Mouse (Mus musculus) layer of hippocampus, postnatal 25 days (tissue): ENCODE data around the gene Cntnap2. TPM values are rescaled to one million over a fixed set of nuclear protein-coding genes. Genes with fewer than 3 reads are reported as not detected.
"Not testable (repeated sequence)": the region's sequence is repeated elsewhere in the genome, so short reads cannot be mapped to it uniquely, and the experiment has no call there.

Experiments
- DNase-seq, 2 experiments: peaks; one replicate each; pipeline ENCODE4 v3.0.0; 2022; ENCODE audit warnings: mixed read lengths in 2 of 2, low spot score in 1 of 2; ENCODE audit errors: extremely low spot score in 1 of 2
- total RNA-seq, 2 experiments: library from RNA; stranded (reverse); gene quantifications; 2 replicates each; pipeline ENCODE4 v1.2.3; 2021

The Cntnap2 gene
- total RNA-seq, 2 experiments from 2014 or later, result 125 to 139 TPM

DNA sequence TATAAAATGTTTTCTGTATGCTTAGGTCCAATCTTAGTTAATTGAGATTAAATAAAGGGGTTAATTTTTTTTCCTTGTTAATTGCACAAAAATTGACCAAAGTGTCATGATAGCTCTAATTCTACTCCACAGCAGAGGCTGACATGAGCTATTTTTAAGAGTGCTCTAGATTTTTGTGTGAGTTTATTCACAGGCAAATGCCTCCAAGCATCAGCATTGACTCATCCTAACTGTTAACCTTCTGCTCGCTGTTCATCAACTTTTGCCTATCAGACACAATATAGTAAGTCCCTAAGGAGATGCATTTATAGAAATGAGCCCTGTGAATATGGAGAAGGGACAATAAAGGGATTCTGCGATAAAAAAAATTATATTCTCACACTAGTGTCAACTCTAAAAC, 1138.1 kb downstream of the Cntnap2 start:
- no peak for DNase-seq

DNA sequence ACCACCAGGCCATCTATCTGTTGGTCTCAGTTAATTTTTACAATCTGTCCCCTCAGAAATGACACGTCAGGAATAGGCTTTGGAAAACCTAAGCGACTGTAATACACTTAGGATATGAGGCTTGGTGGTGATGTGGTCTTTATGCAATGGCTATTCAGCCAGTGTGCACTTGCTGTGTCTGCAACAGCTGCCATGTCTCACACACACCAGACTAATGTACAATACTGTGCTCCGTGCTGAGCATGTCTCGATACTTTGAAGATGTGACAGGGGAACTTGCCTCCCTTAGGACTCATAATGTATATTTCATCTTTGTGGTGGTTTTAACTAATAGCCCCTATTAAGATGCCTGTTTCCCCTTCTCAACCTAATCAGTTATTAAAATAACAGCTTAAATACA, 1142.7 kb downstream of the Cntnap2 start:
- DNase-seq, result no peak

DNA sequence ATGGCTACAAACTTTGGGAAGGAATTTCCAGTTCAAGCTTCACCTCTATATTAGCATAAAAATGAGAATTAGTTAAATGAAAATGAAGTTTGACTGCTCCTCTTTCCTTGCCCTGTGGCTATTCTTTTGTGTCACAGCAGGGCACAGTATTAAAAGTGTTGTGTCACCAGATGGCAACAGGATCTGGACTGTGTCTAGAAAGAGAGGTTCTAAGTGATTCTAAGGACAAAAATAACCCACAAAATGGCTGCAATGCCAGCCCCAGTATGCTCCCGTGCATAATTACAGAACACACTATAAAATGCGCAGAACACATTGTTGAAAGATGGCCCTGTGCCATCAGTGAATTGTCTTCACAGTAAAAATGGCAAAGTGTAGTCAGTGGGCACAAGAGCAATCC, 1146.4 kb downstream of the Cntnap2 start:
- DNase-seq, result no peak

DNA sequence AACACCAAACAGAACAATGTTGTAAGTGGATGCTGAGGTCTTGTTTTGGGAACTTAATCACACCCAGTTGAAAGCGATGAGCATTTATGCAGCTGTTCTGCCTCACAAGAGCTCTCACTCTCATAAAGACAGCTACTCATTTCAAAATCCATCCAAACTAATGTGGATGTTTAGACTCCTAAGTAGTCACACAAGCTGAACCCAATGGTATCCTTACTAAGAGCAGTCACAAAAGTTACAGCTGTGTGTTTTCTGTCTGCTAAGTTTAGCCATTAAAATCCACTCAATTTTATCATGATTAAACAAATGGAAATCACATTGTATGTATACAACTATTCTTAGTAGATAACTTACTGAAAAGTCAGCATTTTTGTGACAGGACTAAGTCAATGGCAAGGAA, 1173.7 kb downstream of the Cntnap2 start:
- DNase-seq, result no peak

DNA sequence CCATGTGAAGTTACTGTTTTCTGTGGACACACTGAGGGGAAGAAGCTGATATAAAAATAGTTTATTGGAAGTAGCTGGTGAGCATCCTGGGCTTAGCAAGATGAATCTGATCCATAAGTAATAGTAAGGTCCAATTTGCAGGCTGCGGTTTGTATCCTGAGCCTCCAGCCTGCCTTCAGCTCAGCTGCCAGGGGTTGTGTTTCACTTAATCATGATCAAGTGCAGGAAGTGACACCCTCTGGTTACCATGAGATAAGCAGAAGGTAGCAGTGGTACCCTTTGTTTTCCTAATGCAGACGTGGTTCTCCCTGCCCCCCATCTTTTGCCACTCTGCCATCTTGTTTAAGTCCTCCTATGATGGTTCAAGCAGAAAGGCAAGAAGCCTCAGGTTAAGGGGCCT, 1181.2 kb downstream of the Cntnap2 start:
- no peak for DNase-seq

DNA sequence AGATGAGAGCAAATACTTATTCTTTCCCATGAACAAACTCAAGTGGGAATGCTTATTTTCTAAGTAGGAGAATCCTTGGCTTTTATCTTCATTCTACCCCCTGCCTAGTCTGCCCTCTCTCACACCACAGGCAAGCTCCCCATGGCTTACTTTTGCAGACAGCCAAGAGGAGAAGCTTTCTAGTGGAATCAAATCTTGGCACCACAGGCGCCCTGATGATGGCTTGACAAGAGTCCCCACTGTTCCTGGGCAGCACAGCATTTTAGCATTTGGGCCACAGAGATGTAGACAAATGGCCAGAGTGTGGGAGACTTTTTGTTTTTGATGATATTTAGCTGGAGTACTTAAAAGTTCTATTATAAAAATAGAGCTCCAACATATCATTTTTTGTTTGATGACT, 1204.0 kb downstream of the Cntnap2 start:
- no peak for DNase-seq

DNA sequence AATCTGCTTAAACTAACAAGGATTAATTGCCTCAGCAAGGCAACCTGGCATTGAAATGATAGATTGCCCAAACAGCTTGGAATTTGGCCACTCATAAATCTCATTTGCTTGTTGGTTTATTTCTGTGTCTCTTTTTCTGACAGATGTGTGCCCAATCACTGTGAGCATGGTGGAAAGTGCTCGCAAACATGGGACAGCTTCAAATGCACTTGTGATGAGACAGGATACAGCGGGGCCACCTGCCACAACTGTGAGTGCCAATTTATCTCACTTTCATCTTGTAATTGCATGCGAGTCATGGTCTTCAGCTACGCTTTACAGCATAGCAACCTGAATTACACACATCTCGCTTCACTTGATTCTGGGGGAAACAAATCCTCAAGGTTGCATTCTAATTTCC, 1287.8 kb downstream of the Cntnap2 start:
- DNase-seq, result no peak

DNA sequence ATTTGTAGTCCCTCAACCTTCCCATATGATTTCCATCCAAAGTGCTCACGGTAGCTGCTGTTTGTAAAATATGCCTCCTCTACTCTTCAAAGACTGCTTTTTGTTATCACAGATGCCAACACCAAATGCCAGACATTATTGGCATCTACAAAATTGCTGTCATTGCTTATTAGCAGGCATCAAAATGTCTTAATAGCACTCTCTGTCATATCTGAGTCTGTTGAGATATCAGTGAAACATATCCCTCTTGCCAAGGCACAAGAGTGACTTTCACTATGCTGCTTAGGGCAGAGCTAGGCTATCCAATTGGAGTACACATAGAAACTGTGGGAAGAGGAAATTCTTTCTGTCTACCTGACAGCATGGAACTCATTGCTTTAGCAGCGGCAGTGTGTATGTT, 1301.9 kb downstream of the Cntnap2 start:
- DNase-seq, result no peak

DNA sequence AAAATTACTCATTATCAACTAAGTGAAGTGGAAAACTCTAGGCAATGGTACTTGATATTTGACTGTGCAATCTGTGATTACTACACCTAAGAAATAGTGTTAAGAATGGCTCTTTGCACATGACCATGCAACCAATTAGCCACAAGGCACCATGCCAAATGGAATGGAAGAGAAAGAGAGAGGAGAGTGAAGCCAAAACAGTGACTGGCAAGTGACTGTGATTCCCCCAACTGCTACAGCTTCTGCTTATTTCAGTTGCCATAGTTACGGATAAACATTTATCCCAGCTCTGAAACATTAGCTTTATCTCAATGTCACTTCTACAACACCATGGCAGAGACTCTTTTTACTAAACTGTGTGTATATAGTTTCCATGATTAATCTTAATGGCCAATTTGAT, 1303.0 kb downstream of the Cntnap2 start:
- peak in 1 of 2 experiments; percentile 10 for DNase-seq

DNA sequence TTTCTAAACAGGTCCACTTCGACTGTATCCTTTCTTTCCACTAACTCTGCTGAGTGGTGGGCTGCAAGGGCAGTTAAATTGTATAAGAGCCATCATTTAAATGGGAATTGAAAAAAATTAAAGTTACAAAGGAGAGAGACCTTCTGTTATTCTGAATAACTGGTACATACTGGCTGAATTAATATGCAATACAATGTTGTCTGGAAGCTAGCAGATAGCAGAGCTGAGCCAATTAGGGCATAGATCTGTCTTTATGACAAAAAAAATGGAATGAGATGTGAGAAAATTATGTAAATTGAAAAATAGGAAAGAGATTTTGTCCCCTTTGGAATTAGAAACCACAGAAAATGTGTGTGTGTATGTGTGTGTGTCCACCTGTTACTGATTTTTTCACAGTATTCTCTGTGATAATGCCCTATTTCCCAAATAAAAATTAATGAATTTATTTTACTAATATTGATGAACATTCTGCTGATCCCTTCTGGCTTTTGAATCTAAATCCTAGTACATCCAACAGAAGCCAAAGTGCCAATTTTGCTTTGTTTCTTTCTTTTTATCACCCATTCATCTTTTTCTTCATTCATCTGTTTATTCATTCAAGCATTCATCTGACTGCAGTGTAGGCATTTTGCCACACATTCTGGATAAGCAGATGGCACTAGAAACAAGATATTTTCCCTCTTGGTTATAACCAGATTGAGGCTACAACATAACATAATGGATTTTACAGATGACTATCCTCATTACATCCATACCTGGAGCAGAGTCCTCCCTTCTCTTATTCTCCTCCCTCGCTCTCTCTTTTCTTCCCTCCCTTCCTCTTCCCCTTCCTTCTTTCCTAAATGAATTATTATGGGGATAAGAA, 1339.8 kb downstream of the Cntnap2 start:
- peak in 1 of 2 experiments; percentile 39 for DNase-seq

DNA sequence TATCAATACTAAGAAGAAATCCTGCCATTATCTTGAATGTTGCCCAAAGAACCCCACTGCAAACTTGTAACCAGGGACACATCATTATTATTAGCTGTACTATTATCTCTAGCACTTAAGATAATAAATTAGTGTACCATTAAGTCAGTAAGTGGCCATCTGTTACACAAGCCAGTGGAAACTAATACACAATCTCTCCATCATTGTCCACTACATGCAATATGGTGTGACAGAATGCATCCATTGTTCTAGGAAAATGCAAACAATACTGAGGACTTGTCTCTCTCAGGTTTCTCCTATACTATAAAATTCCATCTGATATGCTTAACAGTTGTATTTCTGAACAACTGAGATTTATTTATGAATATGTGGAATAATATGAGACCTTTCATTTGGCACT, 1355.0 kb downstream of the Cntnap2 start:
- no peak for DNase-seq

DNA sequence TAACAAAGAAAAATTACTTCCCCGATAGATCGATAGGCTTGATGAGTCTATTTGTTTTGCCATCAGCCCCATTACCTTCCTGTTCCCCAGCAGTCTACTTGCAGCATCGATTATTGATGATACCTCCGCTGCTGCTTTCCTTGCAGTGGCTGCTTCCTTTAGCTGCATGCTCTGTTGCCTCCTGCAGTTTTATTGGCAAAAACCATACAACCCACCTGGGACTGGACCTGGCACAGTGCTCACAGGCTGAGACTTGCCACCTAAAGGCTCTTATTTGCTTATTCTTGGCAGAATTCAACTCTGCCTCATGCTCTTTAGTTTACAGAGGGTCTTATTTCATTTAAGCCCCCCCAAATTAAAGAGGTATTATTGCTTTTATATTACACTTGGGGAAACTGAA, 1355.4 kb downstream of the Cntnap2 start:
- DNase-seq, result no peak

DNA sequence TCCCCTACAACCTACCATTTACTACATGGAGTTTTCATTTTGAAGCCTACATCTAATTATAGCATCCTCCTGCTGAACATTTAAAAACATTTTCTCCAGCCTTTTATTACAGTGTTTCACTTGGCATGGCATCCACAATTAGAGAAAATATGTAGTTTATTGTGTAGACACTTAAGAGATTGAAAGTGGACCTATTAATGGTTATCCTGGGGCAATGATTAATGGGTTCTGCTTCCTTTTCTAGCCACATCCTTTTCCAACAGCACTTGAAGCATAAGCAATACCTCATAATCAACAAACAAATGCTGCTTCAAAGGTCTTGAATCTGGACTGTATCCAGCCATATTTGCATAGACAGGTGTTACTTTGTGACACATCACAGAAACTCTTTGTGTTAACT, 1360.7 kb downstream of the Cntnap2 start:
- no peak for DNase-seq

DNA sequence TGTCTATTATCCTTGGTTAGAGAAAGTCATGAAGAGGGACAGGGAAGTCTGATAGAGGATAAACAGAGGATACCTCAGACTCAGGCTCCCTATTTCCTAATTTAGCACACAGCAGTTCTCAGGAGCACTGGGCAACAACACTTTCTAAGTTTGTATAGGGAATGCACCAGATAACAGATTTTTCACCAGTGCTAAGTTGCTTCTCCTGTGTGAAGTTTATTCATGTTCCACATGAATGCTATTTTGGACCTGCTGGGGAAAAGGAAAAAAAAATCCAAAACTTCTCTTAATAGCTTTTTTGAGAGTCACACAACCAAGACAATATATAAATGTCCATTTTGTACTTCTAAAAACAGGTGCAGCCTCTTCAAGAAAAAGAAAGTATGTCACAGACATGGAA, 1361.2 kb downstream of the Cntnap2 start:
- DNase-seq, result no peak

DNA sequence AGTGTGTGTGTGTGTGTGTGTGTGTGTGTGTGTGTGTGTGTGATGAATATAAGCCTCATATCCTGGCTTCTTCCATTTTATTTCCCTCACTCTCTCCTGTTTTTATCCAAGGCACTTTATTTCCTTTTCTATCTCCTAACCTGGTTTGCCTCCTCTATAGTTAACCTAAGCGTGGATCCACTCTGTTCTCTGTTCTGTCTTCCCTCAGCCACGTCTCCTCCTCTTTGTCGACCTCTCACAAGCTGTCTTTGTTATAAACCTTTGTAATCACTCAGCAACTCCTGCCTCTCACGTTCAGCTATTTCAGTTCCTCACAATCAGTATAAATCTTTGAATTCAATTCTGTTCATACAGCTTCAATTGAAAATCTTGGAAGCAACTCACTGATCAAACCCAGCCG, 1369.1 kb downstream of the Cntnap2 start:
- DNase-seq, result no peak

DNA sequence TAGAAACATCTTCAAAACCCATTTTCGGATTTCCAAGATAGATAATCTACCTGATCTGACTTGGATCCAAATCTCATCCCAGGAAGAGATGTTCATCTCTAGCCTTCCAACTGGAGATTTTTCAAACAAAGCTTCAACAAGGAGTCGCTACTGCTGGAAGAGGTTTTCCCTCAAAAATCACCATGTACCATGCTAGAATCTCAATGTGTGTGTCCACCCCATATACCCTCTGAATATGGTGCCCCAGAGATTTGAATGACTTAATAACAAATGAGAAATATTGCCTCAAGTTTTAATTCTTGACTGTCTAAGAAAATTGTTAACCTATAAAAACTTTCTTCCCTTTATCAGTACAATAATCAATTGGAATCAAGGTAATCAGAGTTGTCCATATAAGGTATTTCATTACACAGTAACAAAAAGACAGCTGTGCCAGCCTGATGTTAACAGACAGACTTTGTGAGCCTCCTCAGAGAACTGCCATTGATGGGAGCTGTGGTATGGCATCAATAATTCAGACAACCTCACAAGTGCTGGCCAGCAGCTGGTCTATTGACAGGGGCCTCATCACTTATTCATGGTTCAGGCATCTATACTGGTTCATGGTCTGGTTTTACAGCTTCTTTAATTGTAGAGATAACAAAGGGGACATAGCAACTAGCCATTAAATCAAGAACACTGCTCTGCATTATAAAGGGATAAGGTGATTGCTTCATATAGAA, 1391.9 kb downstream of the Cntnap2 start:
- no peak for DNase-seq

DNA sequence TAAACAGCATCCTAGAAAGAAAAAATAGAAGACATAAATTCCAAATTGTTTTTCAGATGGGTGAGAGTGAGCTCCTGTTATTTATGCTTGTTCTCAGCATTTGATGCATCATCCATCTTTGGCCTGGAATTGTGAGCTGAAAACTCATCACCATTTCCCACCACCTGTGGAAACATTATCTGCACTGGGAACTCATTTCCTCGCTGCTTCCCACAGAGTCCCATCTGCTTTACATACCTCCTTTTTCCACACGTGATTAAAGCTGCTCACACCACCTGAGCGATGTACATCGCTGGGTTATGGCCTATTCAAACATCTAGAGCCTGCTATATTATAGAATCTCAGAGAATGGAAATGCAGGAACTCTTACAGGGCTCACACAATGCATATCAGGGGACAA, 1413.5 kb downstream of the Cntnap2 start:
- DNase-seq, result no peak

DNA sequence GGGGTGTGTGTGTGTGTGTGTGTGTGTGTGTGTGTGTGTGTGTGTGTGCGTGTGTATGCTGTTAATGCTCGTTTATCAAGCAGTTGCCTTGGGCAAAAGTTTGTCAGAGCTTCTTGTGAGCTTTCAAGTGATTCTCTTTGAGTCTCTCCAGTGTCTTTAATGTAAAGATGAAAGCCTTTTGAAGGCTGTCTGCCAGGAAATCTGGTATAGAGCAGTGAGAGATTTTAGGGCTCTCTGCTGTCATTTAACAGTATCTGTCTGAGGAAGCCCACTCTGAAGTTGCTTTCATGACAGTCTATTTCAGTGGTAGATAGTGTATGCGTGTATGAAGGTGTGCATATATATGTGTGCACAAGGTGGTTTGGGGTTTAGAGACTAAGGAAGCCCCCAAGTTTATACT, 1425.2 kb downstream of the Cntnap2 start:
- no peak for DNase-seq

DNA sequence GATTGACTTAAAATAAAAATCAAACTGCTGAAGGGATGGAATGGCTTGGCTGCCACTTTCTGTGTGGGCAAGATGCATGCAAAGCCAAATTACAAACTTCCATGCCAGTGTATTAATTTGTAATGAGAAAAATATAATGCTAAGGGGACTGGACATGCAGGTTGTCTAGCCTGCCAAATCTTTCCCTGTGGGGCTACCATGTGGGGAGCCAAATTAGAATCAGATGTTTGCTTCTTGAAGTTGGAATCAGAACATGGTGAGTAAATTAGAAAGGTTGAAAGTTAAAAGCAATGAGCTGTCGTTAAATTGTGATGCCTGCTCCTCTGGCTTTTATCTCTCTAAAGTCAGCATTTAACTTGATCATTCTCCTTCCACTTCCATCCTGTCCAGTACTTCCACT, 1443.6 kb downstream of the Cntnap2 start:
- DNase-seq, result no peak

DNA sequence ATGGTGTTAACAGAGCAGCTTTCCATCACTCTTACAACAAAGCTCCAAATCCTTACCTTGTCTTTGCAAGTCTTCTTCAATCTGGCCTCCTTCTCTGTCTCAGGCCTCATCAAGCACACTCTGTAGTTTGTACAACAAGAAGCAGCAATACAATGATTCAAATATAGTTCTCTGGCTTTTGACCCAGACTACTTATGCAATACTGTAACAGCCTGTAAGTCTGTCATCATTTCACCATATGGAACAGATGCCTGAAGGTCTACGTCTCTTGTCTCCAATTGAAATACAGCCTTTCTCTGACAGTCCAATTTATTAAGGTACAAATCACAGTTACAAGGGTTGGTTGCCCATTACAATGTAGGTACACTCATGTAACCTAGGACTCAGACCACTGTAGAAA, 1453.7 kb downstream of the Cntnap2 start:
- DNase-seq, result no peak

DNA sequence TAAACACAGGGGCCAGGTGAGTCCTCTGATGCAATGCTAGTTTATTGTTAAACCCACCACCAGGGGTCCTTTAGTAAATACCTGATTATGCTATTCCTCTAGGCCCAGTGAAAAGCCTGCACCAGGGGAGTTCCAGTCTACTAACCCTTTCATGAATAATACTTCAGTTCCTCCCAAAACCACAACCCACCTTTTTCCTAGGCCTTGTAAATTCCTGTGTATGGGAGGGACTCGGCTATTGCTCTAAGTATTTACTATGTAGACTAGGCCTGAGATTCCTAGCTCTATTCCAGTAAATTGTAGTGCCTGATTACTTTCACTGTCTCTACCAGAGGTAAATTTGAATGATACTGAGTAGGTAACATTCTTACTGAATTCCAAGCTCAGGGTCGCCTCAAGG, 1478.4 kb downstream of the Cntnap2 start:
- not testable (repeated sequence) for DNase-seq

DNA sequence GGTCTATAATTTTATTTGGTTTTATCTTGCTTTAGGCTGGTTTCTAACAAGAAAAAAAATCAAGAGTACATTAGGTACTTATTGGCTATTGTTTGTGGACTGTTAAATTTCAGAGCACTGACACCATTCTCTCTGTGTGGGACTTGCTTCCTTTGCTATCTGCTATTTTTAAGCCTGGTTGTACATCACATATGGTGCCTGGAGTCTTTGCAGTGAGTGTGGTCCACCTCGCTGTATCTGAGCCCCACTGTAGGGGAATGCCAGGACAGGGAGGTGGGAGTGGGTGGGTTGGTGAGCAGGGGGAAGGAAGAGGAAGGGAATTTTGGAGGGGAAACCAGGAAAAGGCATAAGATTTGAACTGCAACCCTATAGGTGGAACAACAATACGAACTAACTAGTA, 1504.3 kb downstream of the Cntnap2 start:
- DNase-seq, result no peak
